Mouse (Mus musculus) stomach, postnatal 0 days (tissue): ENCODE measurements around the gene Robo4. TPM values are rescaled to one million over a fixed set of nuclear protein-coding genes. Genes with fewer than 3 reads are reported as not detected.

Source experiments
- ATAC-seq: fragments of 200-750 bp; cut with Nextera tagmentation; 2 replicates; pipeline ENCODE4 v1.8.0; 2017; ENCODE audit not compliant: low FRiP score, low TSS enrichment
- DNase-seq: peaks from one replicate; pipeline ENCODE4 v3.0.0-alpha.2; 2016; ENCODE audit warnings: low spot score
- H3K27ac ChIP-seq: fragments of 300-500 bp; sonication (generic); replicated peaks from 2 replicates; pipeline ENCODE4 v1.5.1; 2014; ENCODE audit warnings: mild to moderate bottlenecking, control low read depth
- H3K27me3 ChIP-seq: fragments of 300-500 bp; sonication (generic); 2 replicates; pipeline ENCODE4 v1.6.1; 2014; ENCODE audit warnings: low read length; ENCODE audit not compliant: control insufficient read depth, insufficient read depth
- H3K36me3 ChIP-seq: fragments of 300-500 bp; sonication (generic); 2 replicates; pipeline ENCODE4 v1.6.1; 2014; ENCODE audit warnings: low read length, mixed read lengths; ENCODE audit not compliant: control insufficient read depth, insufficient read depth
- H3K4me1 ChIP-seq: fragments of 300-500 bp; sonication (generic); replicated peaks from 2 replicates; pipeline ENCODE4 v1.6.1; 2014; ENCODE audit warnings: antibody characterized with exemption; ENCODE audit not compliant: control insufficient read depth, insufficient read depth
- H3K4me2 ChIP-seq: fragments of 300-500 bp; sonication (generic); replicated peaks from 2 replicates; pipeline ENCODE4 v1.6.1; 2014; ENCODE audit warnings: low read depth, mild to moderate bottlenecking, control low read depth, moderate library complexity
- H3K4me3 ChIP-seq: fragments of 300-500 bp; sonication (generic); 2 replicates; pipeline ENCODE4 v1.5.1; 2014; ENCODE audit warnings: low read depth, low read length, control low read depth
- H3K9ac ChIP-seq: fragments of 300-500 bp; sonication (generic); 2 replicates; pipeline ENCODE4 v1.6.1; 2014; ENCODE audit warnings: mild to moderate bottlenecking, low read length, control low read depth, mixed read lengths
- H3K9me3 ChIP-seq: fragments of 300-500 bp; sonication (generic); 2 replicates; pipeline ENCODE4 v1.6.1; 2016; ENCODE audit warnings: low read length; ENCODE audit not compliant: control insufficient read depth
- CTCF ChIP-seq: IDR thresholded peaks from 2 replicates; pipeline ENCODE4 v1.5.1; 2016; ENCODE audit warnings: antibody characterized with exemption, low read depth, mild to moderate bottlenecking, moderate library complexity
- EP300 ChIP-seq: optimal IDR thresholded peaks from 2 replicates; pipeline ENCODE3; 2016; ENCODE audit warnings: antibody characterized with exemption
- WGBS: fragments of 180-500 bp; shearing (Covaris S2); extraction: QIAGEN DNeasy Blood & Tissue Kit; methylation state at CpG from one replicate; pipeline ENCODE4 v1.1.7; 2014; 5-methylcytosine and 5-hydroxymethylcytosine counted together
- polyA plus RNA-seq: library from polyadenylated mRNA; unstranded; fragments of >200 nt; fragmentation: Nextera tagmentation; extraction: Ambion mirVana; gene quantifications from 2 replicates; pipeline ENCODE4 v1.2.1, GENCODE M21; 2015

Robo4 gene
- polyA plus RNA-seq, 1 experiment from 2014 or later, result 4.4 TPM

- Histone ChIP-seq H3K9me3 (no peaks in the 10 kb centered on the region), H3K4me1 (no peaks in the 10 kb centered on the region), H3K4me2 (no peak overlapping the region), H3K4me3 (no peak overlapping the region), H3K27me3 (peaks cover 14% of the 10 kb centered on the region; the same call in 1 of the 2 replicates), H3K27ac (no peak overlapping the region), H3K36me3 (no peaks in the 10 kb centered on the region), H3K9ac (no peak overlapping the region)
- DNase-seq, result no peak
- TF ChIP-seq CTCF, result no peak
- no peak for TF ChIP-seq EP300
- WGBS, result 1% methylated on average over 18 of the region's 18 CpGs
- no peak for ATAC-seq
These were observed 32.3 kb downstream of the Robo4 start for GRCm38 (mm10) chr9:37433823-37434560.

- WGBS, result 1% methylated on average over 14 of the region's 14 CpGs
- no peak for DNase-seq
- Histone ChIP-seq H3K27ac (no peak overlapping the region), H3K9me3 (no peaks in the 10 kb centered on the region), H3K36me3 (no peaks in the 10 kb centered on the region), H3K27me3 (peaks cover 10% of the 10 kb centered on the region; the same call in 1 of the 2 replicates), H3K9ac (no peak overlapping the region), H3K4me3 (no peak overlapping the region), H3K4me1 (no peaks in the 10 kb centered on the region), H3K4me2 (no peak overlapping the region)
- no peak for ATAC-seq
- no peak for TF ChIP-seq EP300
These were observed 33.2 kb downstream of the Robo4 start for GRCm38 (mm10) chr9:37434932-37435331.

- Histone ChIP-seq H3K9ac (no peak overlapping the region), H3K4me1 (no peaks in the 10 kb centered on the region), H3K4me2 (no peak overlapping the region), H3K27ac (no peak overlapping the region), H3K36me3 (no peaks in the 10 kb centered on the region), H3K27me3 (peaks cover 10% of the 10 kb centered on the region; the same call in 1 of the 2 replicates), H3K4me3 (no peak overlapping the region), H3K9me3 (no peaks in the 10 kb centered on the region)
- TF ChIP-seq CTCF (no peak), EP300 (no peak)
- DNase-seq (no peak), ATAC-seq (no peak)
- 4% methylated on average over 4 of the region's 4 CpGs for WGBS
These were observed 33.9 kb downstream of the Robo4 start for GRCm38 (mm10) chr9:37435616-37436015.

GRCm38 (mm10) chr9:37437772-37438735 lies 36.4 kb downstream of the Robo4 start:
- H3K4me1 ChIP-seq, result no peaks in the 10 kb centered on the region
- no peaks in the 10 kb centered on the region for H3K9me3 ChIP-seq
- DNase-seq, result no peak
- H3K27me3 ChIP-seq, result peaks cover 5% of the 10 kb centered on the region; the same call in 1 of the 2 replicates
- TF ChIP-seq EP300, result no peak
- no peak for TF ChIP-seq CTCF
- no peaks in the 10 kb centered on the region for H3K36me3 ChIP-seq
- no peak overlapping the region for H3K4me3 ChIP-seq
- ATAC-seq, result no peak
- 27% methylated on average over 3 of the region's 3 CpGs for WGBS
- no peak overlapping the region for H3K27ac ChIP-seq
- H3K9ac ChIP-seq, result no peak overlapping the region
- H3K4me2 ChIP-seq, result no peak overlapping the region

GRCm38 (mm10) chr9:37452401-37452800 lies 50.7 kb downstream of the Robo4 start:
- Histone ChIP-seq H3K4me1 (no peaks in the 10 kb centered on the region), H3K4me2 (no peak overlapping the region), H3K36me3 (no peaks in the 10 kb centered on the region), H3K4me3 (no peak overlapping the region), H3K27ac (no peak overlapping the region), H3K9ac (no peak overlapping the region), H3K27me3 (peaks cover 6% of the 10 kb centered on the region; the same call in 1 of the 2 replicates), H3K9me3 (no peaks in the 10 kb centered on the region)
- ATAC-seq (no peak), DNase-seq (no peak)
- whole genome bisulfite sequencing, result 2% methylated on average over 5 of the region's 5 CpGs
- TF ChIP-seq EP300 (no peak), CTCF (no peak)
